Mouse (Mus musculus) natural killer cell, adult 2 months (primary cell): ENCODE results near the gene Wdr66.
A peak's percentile ranks its signal among the peaks of the same experiment; 100 is the strongest.
"Not testable (repeated sequence)": the region's sequence is repeated elsewhere in the genome, so short reads cannot be mapped to it uniquely, and the experiment has no call there.

Experiments
- DNase-seq, 2 experiments: peaks; one replicate each; pipeline ENCODE4 v3.0.0; 2022; ENCODE audit warnings: low spot score in 2 of 2

Wdr66 gene

GRCm38 (mm10) chr5:123251834-123252233 is at the start of gene Wdr66:
Wdr66 (plus strand) TSS chr5:123252102.
- DNase-seq = peak in 1 of 2 experiments; percentile 29

- not testable (repeated sequence) for DNase-seq
Observed at GRCm38 (mm10) chr5:123202771-123203170, 49.1 kb upstream of the Wdr66 start.

- not testable (repeated sequence) for DNase-seq
Observed at GRCm38 (mm10) chr5:123203591-123203990, 48.3 kb upstream of the Wdr66 start.

GRCm38 (mm10) chr5:123222346-123223050 is 29.4 kb upstream of the Wdr66 start:
- DNase-seq = not testable (repeated sequence)

- DNase-seq = no peak
Observed at GRCm38 (mm10) chr5:123223051-123223410, 28.9 kb upstream of the Wdr66 start.

GRCm38 (mm10) chr5:123223861-123224260 is 28.0 kb upstream of the Wdr66 start:
- not testable (repeated sequence) for DNase-seq

GRCm38 (mm10) chr5:123226851-123227250 is 25.1 kb upstream of the Wdr66 start:
- DNase-seq = no peak

GRCm38 (mm10) chr5:123227762-123228523 is 24.0 kb upstream of the Wdr66 start:
- peak; percentile 92 to 94 for DNase-seq

GRCm38 (mm10) chr5:123228524-123228922 is 23.4 kb upstream of the Wdr66 start:
- no peak for DNase-seq

- DNase-seq = no peak
Observed at GRCm38 (mm10) chr5:123229296-123229695, 22.6 kb upstream of the Wdr66 start.

- DNase-seq = no peak
Observed at GRCm38 (mm10) chr5:123232180-123232579, 19.7 kb upstream of the Wdr66 start.

- peak; percentile 31 to 67 for DNase-seq
Observed at GRCm38 (mm10) chr5:123235731-123236130, 16.2 kb upstream of the Wdr66 start.

GRCm38 (mm10) chr5:123236426-123236825 is 15.5 kb upstream of the Wdr66 start:
- no peak for DNase-seq

- DNase-seq = no peak
Observed at GRCm38 (mm10) chr5:123239501-123239900, 12.4 kb upstream of the Wdr66 start.

GRCm38 (mm10) chr5:123245518-123245917 is 6.4 kb upstream of the Wdr66 start:
- peak in 1 of 2 experiments; percentile 28 for DNase-seq

GRCm38 (mm10) chr5:123251390-123251789 is 512 bp upstream of the Wdr66 start:
- no peak for DNase-seq

GRCm38 (mm10) chr5:123256841-123257755 is 5.2 kb downstream of the Wdr66 start:
- DNase-seq = no peak

GRCm38 (mm10) chr5:123258990-123259389 is 7.1 kb downstream of the Wdr66 start:
- peak; percentile 46 to 68 for DNase-seq

GRCm38 (mm10) chr5:123260698-123261097 is 8.8 kb downstream of the Wdr66 start:
- DNase-seq = no peak

- no peak for DNase-seq
Observed at GRCm38 (mm10) chr5:123266909-123267308, 15.0 kb downstream of the Wdr66 start.

- no peak for DNase-seq
Observed at GRCm38 (mm10) chr5:123268477-123269474, 16.9 kb downstream of the Wdr66 start.
